Mouse (Mus musculus): ENCODE data around the gene Rnase11. TPM values are rescaled to one million over a fixed set of nuclear protein-coding genes. Genes with fewer than 3 reads are reported as not detected.

Gene Rnase11
- polyA plus RNA-seq (2017; shearing (Covaris generic)), result not detected

GRCm38 (mm10) chr14:51050063-51050462, at the start of gene Rnase11:
Rnase11 (minus strand) TSS chr14:51050163.

GRCm38 (mm10) chr14:51090921-51091900, 41.2 kb upstream of the Rnase11 start, which contains the start of the genes Rnase4 and Ang:
Rnase4 (plus strand) TSS chr14:51091077.
Ang (plus strand) TSS chr14:51091150.

DNA sequence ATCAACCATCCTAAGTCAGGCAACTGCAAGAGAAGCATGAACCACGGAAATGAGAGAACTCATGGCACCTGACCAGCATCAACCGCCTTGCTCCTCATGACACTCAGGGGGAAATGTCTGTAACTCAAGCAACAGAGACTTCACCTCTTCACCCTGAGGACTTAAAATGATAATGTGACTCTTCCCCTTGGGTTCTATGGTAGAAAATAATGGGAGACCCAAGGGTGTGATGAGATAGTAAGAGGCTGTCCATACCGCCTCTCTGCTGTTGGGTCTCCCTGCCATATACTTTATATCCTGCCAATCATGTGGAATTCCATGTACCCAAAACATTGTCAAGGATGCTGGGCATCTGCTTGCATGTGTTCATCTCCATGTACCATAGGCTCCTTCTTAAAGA, 24.4 kb upstream of the Rnase11 start, which contains the start of gene Olfr750:
Gene Olfr750 (minus strand): TSS at position 101 of the 400 bp plus-strand sequence.

GRCm38 (mm10) chr14:51057401-51057831, 7.5 kb upstream of the Rnase11 start, which contains the start of gene Rnase12:
Rnase12 (minus strand) TSS chr14:51057661.

DNA sequence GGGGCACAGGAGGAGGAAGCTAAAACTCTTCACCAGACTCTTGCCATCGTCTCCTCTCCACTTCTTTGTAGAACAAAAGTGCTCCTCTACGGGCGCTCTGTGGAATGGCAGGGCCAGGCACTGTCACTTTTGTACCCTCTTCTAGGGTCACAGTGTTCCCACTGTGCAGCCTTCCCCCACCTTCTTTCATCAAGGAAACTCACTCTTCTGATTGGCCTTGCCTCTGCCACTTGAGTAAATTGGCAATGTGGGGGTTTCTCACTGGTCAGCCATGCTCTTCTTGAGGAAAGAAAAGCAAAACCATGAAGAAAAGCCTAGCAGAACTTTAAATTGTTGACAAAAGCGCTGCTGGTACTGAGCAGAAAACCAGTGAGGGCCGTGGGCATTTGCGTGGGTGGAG, 8.2 kb downstream of the Rnase11 start, which contains the start of gene Rnase9:
Gene Rnase9 (minus strand): TSS at position 101 of the 400 bp plus-strand sequence.

GRCm38 (mm10) chr14:51007152-51007801, 42.7 kb downstream of the Rnase11 start, which contains the start of gene Rnase10:
Rnase10 (plus strand) TSS chr14:51007751.

Other genes with a start within 250 kb of the Rnase11 start
- gene Ccnb1ip1, start 242.4 kb downstream of the Rnase11 start, polyA plus RNA-seq (2017; shearing (Covaris generic)), result not detected
- gene Parp2, start 242.3 kb downstream of the Rnase11 start, polyA plus RNA-seq (2017; shearing (Covaris generic)), result 77.0 TPM
- 26.3 TPM for gene Tep1, start 179.6 kb downstream of the Rnase11 start, polyA plus RNA-seq (2017; shearing (Covaris generic))
- gene Klhl33, start 152.7 kb downstream of the Rnase11 start, polyA plus RNA-seq (2017; shearing (Covaris generic)), result not detected
- 123 TPM for gene Osgep, start 125.3 kb downstream of the Rnase11 start, polyA plus RNA-seq (2017; shearing (Covaris generic))
- gene Apex1, start 125.2 kb downstream of the Rnase11 start, polyA plus RNA-seq (2017; shearing (Covaris generic)), result 66.0 TPM
- gene Pip4p1, start 119.3 kb downstream of the Rnase11 start, polyA plus RNA-seq (2017; shearing (Covaris generic)), result 17.4 TPM
- gene Pnp, start 119.1 kb downstream of the Rnase11 start, polyA plus RNA-seq (2017; shearing (Covaris generic)), result 72.3 TPM
- gene Gm49342, start 105.6 kb downstream of the Rnase11 start, polyA plus RNA-seq (2017; shearing (Covaris generic)), result not detected
- 0.77 TPM for gene Pnp2, start 94.2 kb downstream of the Rnase11 start, polyA plus RNA-seq (2017; shearing (Covaris generic))
- gene Rnase10, start 42.4 kb downstream of the Rnase11 start, polyA plus RNA-seq (2017; shearing (Covaris generic)), result not detected
- not detected for gene Rnase9, start 8.3 kb downstream of the Rnase11 start, polyA plus RNA-seq (2017; shearing (Covaris generic))
- gene Rnase12, start 7.5 kb upstream of the Rnase11 start, polyA plus RNA-seq (2017; shearing (Covaris generic)), result not detected
- gene Olfr750, start 24.3 kb upstream of the Rnase11 start, polyA plus RNA-seq (2017; shearing (Covaris generic)), result 0.16 TPM
- gene Rnase4, start 40.9 kb upstream of the Rnase11 start, polyA plus RNA-seq (2017; shearing (Covaris generic)), result 23.0 TPM
- 5.2 TPM for gene Ang, start 41.0 kb upstream of the Rnase11 start, polyA plus RNA-seq (2017; shearing (Covaris generic))
- not detected for gene Eddm3b, start 64.3 kb upstream of the Rnase11 start, polyA plus RNA-seq (2017; shearing (Covaris generic))
- 2.7 TPM for gene Rnase6, start 73.7 kb upstream of the Rnase11 start, polyA plus RNA-seq (2017; shearing (Covaris generic))
- gene Rnase1, start 96.6 kb upstream of the Rnase11 start, polyA plus RNA-seq (2017; shearing (Covaris generic)), result not detected
- gene Rnase2b, start 112.1 kb upstream of the Rnase11 start, polyA plus RNA-seq (2017; shearing (Covaris generic)), result not detected
- not detected for gene Ang2, start 149.0 kb upstream of the Rnase11 start, polyA plus RNA-seq (2017; shearing (Covaris generic))
- not detected for gene Ear14, start 153.2 kb upstream of the Rnase11 start, polyA plus RNA-seq (2017; shearing (Covaris generic))
- gene Rnase2a, start 205.9 kb upstream of the Rnase11 start, polyA plus RNA-seq (2017; shearing (Covaris generic)), result not detected

All from inflammation-experienced regulatory T-cells, adult 16 weeks (primary cell).